16 mouse cellular contexts compared by ENCODE assay signal in genomic region chr9:71863338-71863737, GRCm38 (mm10).
"Had no signal": no experiment of that assay in that cellular context is flagged by ENCODE, and none has a peak within 500 bp of the region (broad histone marks: within the 10 kb centered on the region; RNA-seq: fewer than 3 reads in every experiment).

No protein-coding gene starts in this region.

- H3K4me1 ChIP-seq: neural tube, embryonic 12.5 days; stomach, embryonic 15.5 days had no signal

- DNase-seq: retina, postnatal 1 day; right cerebral cortex, adult 18-20 months; right cerebral cortex, postnatal 14 days; right cerebral cortex, postnatal 25 days; right cerebral cortex, postnatal 4 days; spleen, adult 18-20 months; thymus, adult 18-20 months; thymus, adult 2 months; thymus, postnatal 14 days; thymus, postnatal 25 days; thymus, postnatal 36 days; thymus, postnatal 4 days had no signal

- H3K27ac ChIP-seq: neural tube, embryonic 12.5 days; neural tube, embryonic 13.5 days; stomach, embryonic 15.5 days; stomach, postnatal 0 days had no signal

- H3K4me2 ChIP-seq: neural tube, embryonic 12.5 days; neural tube, embryonic 13.5 days; stomach, embryonic 15.5 days had no signal

- H3K4me3 ChIP-seq: neural tube, embryonic 12.5 days; neural tube, embryonic 13.5 days; stomach, embryonic 15.5 days had no signal

- H3K9me3 ChIP-seq: neural tube, embryonic 12.5 days; neural tube, embryonic 13.5 days; stomach, embryonic 15.5 days had no signal

- H3K9ac ChIP-seq: neural tube, embryonic 12.5 days; neural tube, embryonic 13.5 days; stomach, embryonic 15.5 days had no signal

- H3K27me3 ChIP-seq: neural tube, embryonic 12.5 days; neural tube, embryonic 13.5 days; stomach, embryonic 15.5 days had no signal
